Mouse (Mus musculus) CD4-positive, CD25-positive, alpha-beta regulatory T cell, adult 2 months (primary cell): ENCODE measurements around the gene Gpatch3.

Experiments
- DNase-seq: peaks from one replicate; pipeline ENCODE4 v3.0.0-alpha.2; 2012; ENCODE audit warnings: low read depth, low spot score

Gpatch3 gene

DNA sequence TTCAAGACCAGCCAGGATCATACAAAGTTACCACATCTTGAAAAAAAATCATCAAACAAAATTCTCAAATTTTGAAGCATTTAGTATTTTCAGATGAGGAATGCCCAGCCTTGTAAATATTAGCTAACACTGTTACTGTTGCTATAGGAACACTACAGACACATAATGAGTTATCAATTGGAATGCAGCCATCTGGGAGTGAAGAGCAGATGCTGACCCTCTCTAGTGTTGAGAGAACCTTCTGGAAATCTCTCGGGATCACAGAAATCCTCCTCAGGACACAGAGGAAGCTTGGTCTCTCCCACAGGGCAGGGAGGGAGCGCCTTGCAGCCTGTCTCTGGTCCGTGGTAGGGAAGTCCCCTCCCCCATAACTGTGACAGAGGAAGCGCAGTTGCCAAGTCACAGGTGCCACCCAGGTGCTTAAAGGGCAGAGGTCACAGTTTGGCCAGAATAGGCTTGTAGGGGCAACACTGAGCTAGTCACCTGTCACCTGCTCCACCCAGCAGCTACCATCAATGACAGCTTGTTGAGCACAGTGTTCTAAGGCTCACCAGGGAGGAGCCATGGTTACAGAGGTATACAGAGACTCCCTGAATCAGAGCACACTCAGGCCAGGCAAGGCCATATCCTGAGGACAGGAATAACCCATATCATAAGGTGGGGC lies 45.1 kb downstream of the Gpatch3 start:
- peak; percentile 70 for DNase-seq

- DNase-seq, result peak; percentile 87
These were observed 46.1 kb downstream of the Gpatch3 start for GRCm38 (mm10) chr4:133620668-133621067.

DNA sequence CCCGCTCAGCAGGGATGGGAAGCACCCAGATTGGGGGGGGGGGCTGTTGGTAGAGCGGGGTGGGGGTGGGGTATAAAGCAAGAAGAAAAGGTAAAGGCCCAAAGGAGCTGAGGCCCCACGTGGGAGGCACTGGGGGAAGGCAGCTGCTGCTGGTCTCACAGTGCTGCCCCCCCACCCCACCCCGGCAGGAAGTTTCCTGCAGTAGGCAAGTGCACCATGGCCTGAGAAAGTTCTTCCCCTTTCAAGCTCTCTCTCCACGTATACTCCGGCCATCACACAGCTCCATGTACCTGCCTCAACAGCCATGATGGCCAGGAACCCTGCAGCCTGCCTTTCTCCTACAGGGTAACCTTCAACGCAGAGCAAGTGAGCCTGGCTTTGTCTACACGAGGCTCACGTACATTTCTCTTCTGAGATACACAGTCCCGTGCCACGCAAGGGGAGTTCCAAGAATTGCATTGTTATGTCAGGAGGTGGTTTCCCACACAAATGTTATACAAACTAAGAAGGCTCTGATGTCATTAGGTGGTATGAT lies 47.7 kb downstream of the Gpatch3 start:
- peak; percentile 91 for DNase-seq

GRCm38 (mm10) chr4:133624830-133625229 lies 50.3 kb downstream of the Gpatch3 start:
- peak; percentile 43 for DNase-seq

DNA sequence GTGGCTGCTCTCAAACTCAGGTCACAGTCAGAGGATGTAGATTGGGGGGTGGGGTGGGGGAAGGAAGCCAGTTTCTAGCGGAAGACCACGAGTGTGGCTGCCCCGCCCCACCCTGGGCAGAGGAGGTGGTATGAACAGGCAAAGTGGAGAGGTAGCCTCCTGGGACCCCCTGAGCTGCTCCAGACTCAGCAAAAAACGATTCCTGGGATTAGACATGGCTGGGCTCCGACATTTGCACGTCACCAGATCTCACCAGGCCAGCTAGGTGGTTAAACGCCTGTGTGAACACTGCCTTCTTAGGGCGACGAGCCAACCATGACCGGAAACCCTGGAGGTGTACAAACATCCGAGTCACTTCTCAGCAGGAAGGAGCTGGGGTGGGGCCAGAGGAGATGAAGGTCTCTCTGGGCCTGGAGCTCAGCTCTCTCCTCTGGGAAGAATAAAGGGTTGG lies 51.1 kb downstream of the Gpatch3 start:
- DNase-seq, result peak; percentile 84

DNA sequence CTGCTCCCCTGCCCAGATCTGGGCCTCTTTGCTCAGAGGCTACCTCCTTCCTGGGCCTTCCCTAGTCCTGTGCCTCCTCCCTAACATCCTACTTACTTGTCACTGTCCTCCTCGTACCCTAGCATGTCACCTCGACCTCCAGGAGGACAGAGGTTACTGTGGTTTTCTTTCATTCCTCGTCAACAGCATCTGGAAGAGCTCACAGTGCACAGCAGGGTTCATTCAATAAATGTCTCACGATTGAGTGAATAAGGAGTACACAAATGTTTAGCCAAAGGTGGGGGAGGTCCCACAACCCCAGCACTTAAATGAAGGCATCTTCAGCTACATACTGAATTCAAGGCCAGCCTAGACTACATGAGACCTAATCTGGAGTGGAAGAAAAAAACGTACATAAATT lies 51.7 kb downstream of the Gpatch3 start:
- no peak for DNase-seq

DNA sequence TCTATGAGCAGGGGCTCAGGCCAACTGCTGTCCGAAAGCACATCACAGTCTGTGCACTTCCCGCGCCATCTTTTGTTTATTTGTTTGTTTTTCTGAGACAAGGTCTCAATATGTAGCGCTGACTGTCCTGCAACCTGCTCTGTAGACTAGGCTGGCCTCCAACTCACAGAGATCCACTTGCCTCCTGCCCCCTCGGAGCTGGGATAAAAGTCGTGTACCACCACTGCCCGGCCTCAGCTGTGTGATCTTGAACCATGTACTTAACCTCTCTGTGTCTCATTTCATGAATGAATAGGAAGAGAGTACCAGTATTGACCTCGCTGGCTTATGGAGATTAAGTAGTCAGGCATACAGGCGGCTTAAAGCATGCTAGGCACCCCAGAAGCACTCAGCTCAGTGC lies 52.1 kb downstream of the Gpatch3 start:
- DNase-seq, result no peak

GRCm38 (mm10) chr4:133627039-133627438 lies 52.5 kb downstream of the Gpatch3 start:
- DNase-seq, result no peak

- DNase-seq, result no peak
These were observed 54.0 kb downstream of the Gpatch3 start for GRCm38 (mm10) chr4:133628517-133628916.

GRCm38 (mm10) chr4:133629191-133629590 lies 54.6 kb downstream of the Gpatch3 start:
- DNase-seq, result peak; percentile 68

DNA sequence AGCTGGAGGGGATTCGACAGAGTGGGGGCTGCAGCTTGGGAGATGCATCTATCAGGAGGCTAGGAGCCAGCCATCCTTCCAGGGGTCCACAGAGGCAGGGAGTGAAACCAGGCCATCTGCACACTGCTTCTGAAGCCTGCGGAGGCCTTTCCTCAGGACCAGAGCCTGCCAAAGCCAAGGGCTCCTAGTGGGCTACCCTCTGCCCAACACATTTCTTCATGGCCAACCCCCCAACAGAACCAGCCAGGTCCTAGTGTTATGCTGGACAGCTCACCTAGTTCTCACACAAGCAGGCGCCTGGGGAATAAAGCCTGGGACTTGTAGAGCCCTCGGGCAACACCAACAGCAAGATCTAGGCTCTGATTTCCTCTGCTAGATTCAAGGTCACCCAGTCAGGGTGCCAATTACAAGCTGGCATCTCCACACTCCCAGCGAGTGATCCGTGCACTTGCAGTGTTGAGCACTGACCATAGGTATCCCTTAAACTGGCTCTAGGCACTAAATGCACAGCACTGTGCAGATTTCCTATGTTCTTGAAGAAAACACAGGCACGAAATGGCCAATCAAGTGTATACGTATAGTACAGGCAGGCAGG lies 55.9 kb downstream of the Gpatch3 start:
- no peak for DNase-seq

DNA sequence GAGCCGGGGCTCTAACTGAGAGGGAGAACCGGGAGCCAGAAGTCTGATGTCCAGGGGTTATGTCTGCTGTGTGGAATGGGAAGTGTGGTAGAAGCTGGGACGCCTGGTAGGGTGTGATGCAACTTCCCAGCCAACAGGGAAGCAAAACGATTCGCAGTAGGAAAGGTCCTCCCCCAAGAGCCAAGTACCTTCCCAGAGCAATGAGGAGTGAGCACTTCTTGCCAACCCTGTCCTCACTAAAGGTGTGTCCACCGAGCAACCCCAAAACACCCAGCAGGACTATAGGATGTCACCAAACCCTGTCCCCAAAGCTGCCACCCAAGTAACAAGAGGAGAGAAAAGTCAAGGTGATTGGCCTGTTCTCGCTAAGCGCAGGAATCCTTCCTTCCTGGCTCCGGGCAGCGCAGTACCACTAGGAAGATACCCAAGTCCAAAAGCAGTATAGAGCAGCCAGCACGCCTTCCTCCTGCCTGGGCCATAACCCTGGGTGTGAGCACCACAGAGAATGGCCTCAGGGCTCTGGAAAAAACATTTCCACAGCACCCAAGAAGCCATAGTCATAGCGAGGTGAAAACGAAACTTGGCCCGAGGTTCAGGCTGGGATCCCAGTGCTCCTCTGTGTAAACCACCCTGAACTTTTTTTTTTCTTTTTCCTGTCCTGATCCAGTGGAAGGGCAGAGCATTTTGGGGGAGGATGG lies 56.7 kb downstream of the Gpatch3 start:
- DNase-seq, result peak; percentile 60

GRCm38 (mm10) chr4:133631769-133632411 lies 57.3 kb downstream of the Gpatch3 start:
- peak; percentile 55 for DNase-seq

GRCm38 (mm10) chr4:133632483-133633327 lies 58.2 kb downstream of the Gpatch3 start:
- peak; percentile 66 for DNase-seq

- DNase-seq, result peak; percentile 94
These were observed 58.9 kb downstream of the Gpatch3 start for GRCm38 (mm10) chr4:133633332-133634042.
